Comparison of ENCODE assay signal across 31 mouse cellular contexts in genomic region chr14:61237101-61237654, GRCm38 (mm10). TPM values are rescaled to one million over a fixed set of nuclear protein-coding genes. Genes with fewer than 3 reads are reported as not detected.
DNase-seq lines count a peak whose midpoint lies in the region; ATAC-seq and TF ChIP-seq lines count a peak whose summit lies in the region.
"Had no signal": no experiment of that assay in that cellular context is flagged by ENCODE, and none has a peak within 500 bp of the region (broad histone marks: within the 10 kb centered on the region; RNA-seq: fewer than 3 reads in every experiment).

No protein-coding gene starts in this region.

- WGBS in forebrain, embryonic 12.5 days = 20% methylated on average over 4 of the region's 4 CpGs
- WGBS in forebrain, embryonic 10.5 days = 53% methylated on average over 4 of the region's 4 CpGs
- 10% methylated on average over 4 of the region's 4 CpGs for WGBS in hindbrain, postnatal 0 days
- 27% methylated on average over 4 of the region's 4 CpGs for WGBS in hindbrain, embryonic 12.5 days

- H3K9me3 ChIP-seq in forebrain, embryonic 12.5 days = no peaks in the 10 kb centered on the region
- H3K9me3 ChIP-seq in forebrain, embryonic 10.5 days = no peaks in the 10 kb centered on the region
- no peaks in the 10 kb centered on the region for H3K9me3 ChIP-seq in hindbrain, postnatal 0 days (ENCODE audit: low read length)
- no peaks in the 10 kb centered on the region for H3K9me3 ChIP-seq in hindbrain, embryonic 12.5 days (replicated peaks)
- H3K9me3 ChIP-seq: embryonic facial prominence, embryonic 15.5 days; heart, embryonic 12.5 days; kidney, embryonic 15.5 days; liver, embryonic 12.5 days; neural tube, embryonic 13.5 days had no signal

- ATAC-seq in forebrain, embryonic 12.5 days (ENCODE audit: low FRiP score) = no peak
- ATAC-seq in hindbrain, postnatal 0 days = peak; percentile 29; the same call in 1 of the 2 replicates
- no peak for ATAC-seq in hindbrain, embryonic 12.5 days (ENCODE audit: low FRiP score)
- no peak for ATAC-seq in activated CD4-positive, CD25-positive, alpha-beta regulatory T cell, adult 4 months
- ATAC-seq: inflammation-experienced regulatory T-cells, adult 6 months; liver, embryonic 12.5 days; liver, postnatal 0 days had no signal

- H3K4me2 ChIP-seq in forebrain, embryonic 12.5 days = no peak overlapping the region
- H3K4me2 ChIP-seq in hindbrain, postnatal 0 days (ENCODE audit: low read depth, low read length) = no peak overlapping the region
- no peak overlapping the region for H3K4me2 ChIP-seq in hindbrain, embryonic 12.5 days (replicated peaks)
- H3K4me2 ChIP-seq: embryonic facial prominence, embryonic 15.5 days; heart, embryonic 12.5 days; hindbrain, embryonic 14.5 days; kidney, embryonic 15.5 days; liver, embryonic 12.5 days; neural tube, embryonic 13.5 days had no signal

- H3K9ac ChIP-seq in forebrain, embryonic 12.5 days = no peak overlapping the region
- no peak overlapping the region for H3K9ac ChIP-seq in hindbrain, postnatal 0 days (replicated peaks; ENCODE audit: low read length)
- H3K9ac ChIP-seq in hindbrain, embryonic 12.5 days = no peak overlapping the region
- H3K9ac ChIP-seq: embryonic facial prominence, embryonic 15.5 days; heart, embryonic 12.5 days; hindbrain, embryonic 14.5 days; kidney, embryonic 15.5 days; liver, embryonic 12.5 days; liver, postnatal 0 days; neural tube, embryonic 13.5 days had no signal

- no peaks in the 10 kb centered on the region for H3K36me3 ChIP-seq in forebrain, embryonic 12.5 days (replicated peaks)
- no peaks in the 10 kb centered on the region for H3K36me3 ChIP-seq in forebrain, embryonic 10.5 days (replicated peaks)
- H3K36me3 ChIP-seq in hindbrain, postnatal 0 days (ENCODE audit: insufficient read depth, low read length) = no peaks in the 10 kb centered on the region
- H3K36me3 ChIP-seq in hindbrain, embryonic 12.5 days = no peaks in the 10 kb centered on the region
- H3K36me3 ChIP-seq: embryonic facial prominence, embryonic 15.5 days; heart, embryonic 12.5 days; kidney, embryonic 15.5 days; liver, embryonic 12.5 days; neural tube, embryonic 13.5 days had no signal

- peaks cover 8% of the 10 kb centered on the region; the same call in 1 of the 2 replicates for H3K4me1 ChIP-seq in forebrain, embryonic 12.5 days
- no peaks in the 10 kb centered on the region for H3K4me1 ChIP-seq in forebrain, embryonic 10.5 days
- no peaks in the 10 kb centered on the region for H3K4me1 ChIP-seq in hindbrain, postnatal 0 days (ENCODE audit: insufficient read depth, low read length)
- no peaks in the 10 kb centered on the region for H3K4me1 ChIP-seq in hindbrain, embryonic 12.5 days
- H3K4me1 ChIP-seq: embryonic facial prominence, embryonic 15.5 days; kidney, embryonic 15.5 days had no signal

- no peak for TF ChIP-seq CTCF in hindbrain, postnatal 0 days (IDR thresholded peaks at IDR 0.05; ENCODE audit: low read depth)

- no peak for DNase-seq in forebrain, embryonic 10.5 days (ENCODE audit: extremely low spot score, low spot score)
- peak; percentile 9 for DNase-seq in hindbrain, postnatal 0 days (ENCODE audit: low spot score)
- peak; percentile 36 for DNase-seq in ES-CJ7 (ENCODE audit: low read depth, low spot score)
- DNase-seq in ZHBTc4 (ENCODE audit: low read depth, low spot score) = peak; percentile 71
- DNase-seq in layer of hippocampus, postnatal 10 days (ENCODE audit: low spot score in 2 of 2) = no peak
- DNase-seq: adrenal gland, postnatal 14 days; cerebellum, adult 11-12 months; cerebellum, adult 9-11 months; gastrocnemius, postnatal 25 days; heart, adult 18-20 months; heart, postnatal 4 days; kidney, adult 11 months; kidney, postnatal 36 days; layer of hippocampus, postnatal 36 days; left cerebral cortex, postnatal 4 days; liver, postnatal 0 days; lung, postnatal 36 days; right cerebral cortex, postnatal 14 days had no signal

- no peaks in the 10 kb centered on the region for H3K27me3 ChIP-seq in forebrain, embryonic 12.5 days
- H3K27me3 ChIP-seq in forebrain, embryonic 10.5 days (ENCODE audit: poor library complexity, severe bottlenecking) = no peaks in the 10 kb centered on the region
- H3K27me3 ChIP-seq in hindbrain, postnatal 0 days (ENCODE audit: insufficient read depth, low read length) = no peaks in the 10 kb centered on the region
- no peaks in the 10 kb centered on the region for H3K27me3 ChIP-seq in hindbrain, embryonic 12.5 days
- H3K27me3 ChIP-seq: embryonic facial prominence, embryonic 15.5 days; heart, embryonic 12.5 days; kidney, embryonic 15.5 days; liver, embryonic 12.5 days; neural tube, embryonic 13.5 days had no signal

- peak overlapping the region; percentile 38; the same call in 1 of the 2 replicates for H3K27ac ChIP-seq in forebrain, embryonic 12.5 days
- no peak overlapping the region for H3K27ac ChIP-seq in forebrain, embryonic 10.5 days
- H3K27ac ChIP-seq in hindbrain, postnatal 0 days = no peak overlapping the region
- no peak overlapping the region for H3K27ac ChIP-seq in hindbrain, embryonic 12.5 days
- H3K27ac ChIP-seq: embryonic facial prominence, embryonic 15.5 days; hindbrain, embryonic 14.5 days; kidney, embryonic 15.5 days; layer of hippocampus, adult 2 months; liver, embryonic 12.5 days; neural tube, embryonic 13.5 days had no signal

- no peak overlapping the region for H3K4me3 ChIP-seq in forebrain, embryonic 12.5 days (replicated peaks)
- no peak overlapping the region for H3K4me3 ChIP-seq in forebrain, embryonic 10.5 days
- H3K4me3 ChIP-seq in hindbrain, postnatal 0 days (ENCODE audit: low read length) = no peak overlapping the region
- H3K4me3 ChIP-seq in hindbrain, embryonic 12.5 days = no peak overlapping the region
- H3K4me3 ChIP-seq: embryonic facial prominence, embryonic 15.5 days; heart, embryonic 12.5 days; kidney, embryonic 15.5 days; layer of hippocampus, adult 2 months; liver, embryonic 12.5 days; megakaryocyte, embryonic 14.5 days; neural tube, embryonic 13.5 days had no signal

RNA-seq across cellular contexts. Expression of gene Sgcg, which starts 21.1 kb away (rescaled TPM):
- polyA plus RNA-seq in forebrain, embryonic 12.5 days (2016; fragmentation: Nextera tagmentation; extraction: Ambion mirVana) = 0.05 and 0.19 TPM in 2 replicates
- 0.04 TPM in 1 of 2 replicates, not detected in the other for polyA plus RNA-seq in forebrain, embryonic 10.5 days (2016; fragmentation: Nextera tagmentation; extraction: Ambion mirVana)
- total RNA-seq in hindbrain, postnatal 0 days (2014; rRNA removed) = 0.52 and 0.72 TPM in 2 replicates
- polyA plus RNA-seq in hindbrain, postnatal 0 days (2015; fragmentation: Nextera tagmentation; extraction: Ambion mirVana) = 0.49 and 0.76 TPM in 2 replicates
- polyA plus RNA-seq in hindbrain, embryonic 12.5 days (2016; fragmentation: Nextera tagmentation; extraction: Ambion mirVana) = 0.15 and 1.3 TPM in 2 replicates
- polyA plus RNA-seq in activated CD4-positive, CD25-positive, alpha-beta regulatory T cell, adult 4 months (2017; shearing (Covaris generic)) = not detected
- total RNA-seq in layer of hippocampus, postnatal 10 days (2021) = under 1 TPM; 0.33 to 0.41 TPM
- total RNA-seq: layer of hippocampus, postnatal 36 days; left cerebral cortex, postnatal 4 days had no signal
- polyA plus RNA-seq: inflammation-experienced regulatory T-cells, adult 6 months; liver, postnatal 0 days; small intestine, adult 2 months had no signal

Comparison
In these comparisons a context has a peak if more than half of its experiments do, and no peak if none do; other contexts are left out.
1. DNase-seq: peak in hindbrain, postnatal 0 days (single experiment), ES-CJ7 (single experiment) and ZHBTc4 (single experiment); none in forebrain, embryonic 10.5 days (single experiment) and layer of hippocampus, postnatal 10 days (0 of 2).